Mouse (Mus musculus) neural tube, embryonic 13.5 days (tissue): ENCODE data around the gene Pygm. TPM values are rescaled to one million over a fixed set of nuclear protein-coding genes. Genes with fewer than 3 reads are reported as not detected.

Source experiments
- ATAC-seq: fragments of 200-750 bp; cut with Nextera tagmentation; 2 replicates; pipeline ENCODE4 v1.8.0; 2017; ENCODE audit warnings: low read depth, mild to moderate bottlenecking, moderate TSS enrichment, moderate library complexity
- H3K27ac ChIP-seq: fragments of 300-500 bp; sonication (generic); replicated peaks from 2 replicates; pipeline ENCODE4 v1.5.1; 2015; ENCODE audit warnings: moderate library complexity, mild to moderate bottlenecking, inconsistent platforms
- H3K27me3 ChIP-seq: fragments of 300-500 bp; sonication (generic); 2 replicates; pipeline ENCODE4 v1.6.1; 2015; ENCODE audit warnings: mild to moderate bottlenecking, inconsistent platforms
- H3K36me3 ChIP-seq: fragments of 300-500 bp; sonication (generic); 2 replicates; pipeline ENCODE4 v1.6.1; 2015; ENCODE audit warnings: mild to moderate bottlenecking, inconsistent platforms
- H3K4me1 ChIP-seq: fragments of 300-500 bp; sonication (generic); replicated peaks from 2 replicates; pipeline ENCODE4 v1.6.1; 2015; ENCODE audit warnings: inconsistent platforms
- H3K4me2 ChIP-seq: fragments of 300-500 bp; sonication (generic); 2 replicates; pipeline ENCODE4 v1.6.1; 2015; ENCODE audit warnings: inconsistent platforms, mild to moderate bottlenecking, moderate library complexity
- H3K4me3 ChIP-seq: fragments of 300-500 bp; sonication (generic); 2 replicates; pipeline ENCODE4 v1.5.1; 2015; ENCODE audit warnings: mild to moderate bottlenecking, inconsistent platforms
- H3K9ac ChIP-seq: fragments of 300-500 bp; sonication (generic); 2 replicates; pipeline ENCODE4 v1.6.1; 2015; ENCODE audit warnings: moderate library complexity, mild to moderate bottlenecking, inconsistent platforms
- H3K9me3 ChIP-seq: fragments of 300-500 bp; sonication (generic); 2 replicates; pipeline ENCODE4 v1.6.1; 2016; ENCODE audit warnings: inconsistent platforms
- WGBS: fragments of 180-500 bp; shearing (Covaris S2); methylation state at CpG from one replicate; pipeline ENCODE4 v1.1.7; 2015; 5-methylcytosine and 5-hydroxymethylcytosine counted together
- polyA plus RNA-seq: library from polyadenylated mRNA; unstranded; fragments of >200 nt; fragmentation: Nextera tagmentation; extraction: Ambion mirVana; gene quantifications from 2 replicates; pipeline ENCODE4 v1.2.1, GENCODE M21; 2015

Gene Pygm
- polyA plus RNA-seq, 1 experiment from 2014 or later = 6.3 TPM

DNA sequence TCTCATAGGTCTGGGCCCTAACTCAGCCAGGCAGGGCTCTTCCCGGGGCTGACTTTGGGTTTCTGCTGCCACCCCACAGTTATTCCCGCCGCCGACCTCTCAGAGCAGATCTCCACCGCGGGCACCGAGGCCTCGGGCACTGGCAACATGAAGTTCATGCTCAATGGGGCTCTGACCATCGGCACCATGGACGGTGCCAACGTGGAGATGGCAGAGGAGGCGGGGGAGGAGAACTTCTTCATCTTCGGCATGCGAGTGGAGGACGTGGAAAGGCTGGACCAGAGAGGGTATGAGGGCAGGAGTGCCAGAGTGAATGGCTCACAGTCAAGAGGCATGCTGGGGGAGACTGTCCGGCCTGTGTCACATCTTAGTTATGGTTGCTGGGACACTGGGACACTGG, 9.4 kb downstream of the Pygm start:
- no peaks in the 10 kb centered on the region for H3K9me3 ChIP-seq
- no peaks in the 10 kb centered on the region for H3K36me3 ChIP-seq
- H3K27ac ChIP-seq = no peak overlapping the region
- no peaks in the 10 kb centered on the region for H3K27me3 ChIP-seq
- H3K4me1 ChIP-seq = peaks cover 14% of the 10 kb centered on the region
- 92% methylated on average over 16 of the region's 16 CpGs for WGBS
- H3K4me3 ChIP-seq = no peak overlapping the region
- H3K4me2 ChIP-seq = no peak overlapping the region
- no peak overlapping the region for H3K9ac ChIP-seq
- no peak for ATAC-seq

DNA sequence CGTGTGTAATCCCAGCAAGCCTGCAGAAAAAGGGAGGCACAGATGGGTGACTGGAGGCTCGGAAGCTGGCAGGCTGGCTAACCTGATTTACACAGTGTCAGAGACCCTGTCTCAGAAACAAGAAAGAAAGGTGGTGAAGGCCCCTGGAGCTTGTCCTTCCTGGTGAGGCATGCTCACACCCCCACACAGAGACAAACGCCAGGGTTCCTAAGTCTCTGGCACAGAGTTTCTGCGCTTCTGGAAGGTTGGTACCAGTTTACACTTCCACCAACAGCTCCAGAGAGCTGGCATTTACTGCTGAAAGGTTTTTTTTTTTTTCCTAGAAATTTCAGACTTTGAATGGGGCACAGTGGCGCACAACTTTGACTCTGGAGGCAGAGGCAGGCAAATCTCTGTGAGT, 12.0 kb downstream of the Pygm start:
- Histone ChIP-seq H3K27me3 (peaks cover 12% of the 10 kb centered on the region), H3K36me3 (no peaks in the 10 kb centered on the region), H3K4me3 (no peak overlapping the region), H3K9me3 (no peaks in the 10 kb centered on the region), H3K4me2 (no peak overlapping the region), H3K9ac (no peak overlapping the region), H3K4me1 (peaks cover 32% of the 10 kb centered on the region), H3K27ac (no peak overlapping the region)
- no peak for ATAC-seq
- 82% methylated on average over 5 of the region's 5 CpGs for WGBS

DNA sequence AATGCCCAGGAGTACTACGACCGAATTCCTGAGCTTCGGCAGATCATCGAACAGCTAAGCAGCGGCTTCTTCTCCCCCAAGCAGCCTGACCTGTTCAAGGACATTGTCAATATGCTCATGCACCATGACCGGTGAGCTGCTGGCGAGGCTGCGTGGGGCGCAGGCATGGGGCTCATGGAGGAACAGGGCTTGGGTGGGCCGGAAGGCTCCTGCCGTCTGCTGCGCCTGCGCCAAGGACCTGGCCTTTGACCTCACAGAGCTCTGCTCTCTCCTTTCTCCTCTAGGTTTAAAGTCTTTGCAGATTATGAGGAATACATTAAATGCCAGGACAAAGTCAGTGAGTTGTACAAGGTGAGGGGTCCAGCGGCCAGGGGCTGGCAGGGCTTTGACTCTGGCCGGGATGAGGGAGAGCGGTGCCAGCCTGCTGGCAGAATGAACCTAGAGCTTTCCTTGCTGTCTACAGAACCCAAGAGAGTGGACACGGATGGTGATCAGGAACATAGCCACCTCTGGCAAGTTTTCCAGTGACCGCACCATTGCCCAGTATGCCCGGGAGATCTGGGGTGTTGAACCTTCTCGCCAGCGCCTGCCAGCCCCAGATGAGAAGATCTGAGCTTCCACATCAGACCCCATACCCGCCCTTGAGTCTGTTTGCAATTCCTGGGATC, 13.5 kb downstream of the Pygm start:
- H3K4me1 ChIP-seq = peaks cover 43% of the 10 kb centered on the region
- H3K36me3 ChIP-seq = no peaks in the 10 kb centered on the region
- peak overlapping the region; percentile 98; the same call in 1 of the 2 replicates for H3K4me2 ChIP-seq
- no peak overlapping the region for H3K9ac ChIP-seq
- H3K27ac ChIP-seq = no peak overlapping the region
- ATAC-seq = no peak
- peak overlapping the region; percentile 63; the same call in 1 of the 2 replicates for H3K4me3 ChIP-seq
- peaks cover 27% of the 10 kb centered on the region for H3K27me3 ChIP-seq
- H3K9me3 ChIP-seq = no peaks in the 10 kb centered on the region
- WGBS = 86% methylated on average over 22 of the region's 22 CpGs

DNA sequence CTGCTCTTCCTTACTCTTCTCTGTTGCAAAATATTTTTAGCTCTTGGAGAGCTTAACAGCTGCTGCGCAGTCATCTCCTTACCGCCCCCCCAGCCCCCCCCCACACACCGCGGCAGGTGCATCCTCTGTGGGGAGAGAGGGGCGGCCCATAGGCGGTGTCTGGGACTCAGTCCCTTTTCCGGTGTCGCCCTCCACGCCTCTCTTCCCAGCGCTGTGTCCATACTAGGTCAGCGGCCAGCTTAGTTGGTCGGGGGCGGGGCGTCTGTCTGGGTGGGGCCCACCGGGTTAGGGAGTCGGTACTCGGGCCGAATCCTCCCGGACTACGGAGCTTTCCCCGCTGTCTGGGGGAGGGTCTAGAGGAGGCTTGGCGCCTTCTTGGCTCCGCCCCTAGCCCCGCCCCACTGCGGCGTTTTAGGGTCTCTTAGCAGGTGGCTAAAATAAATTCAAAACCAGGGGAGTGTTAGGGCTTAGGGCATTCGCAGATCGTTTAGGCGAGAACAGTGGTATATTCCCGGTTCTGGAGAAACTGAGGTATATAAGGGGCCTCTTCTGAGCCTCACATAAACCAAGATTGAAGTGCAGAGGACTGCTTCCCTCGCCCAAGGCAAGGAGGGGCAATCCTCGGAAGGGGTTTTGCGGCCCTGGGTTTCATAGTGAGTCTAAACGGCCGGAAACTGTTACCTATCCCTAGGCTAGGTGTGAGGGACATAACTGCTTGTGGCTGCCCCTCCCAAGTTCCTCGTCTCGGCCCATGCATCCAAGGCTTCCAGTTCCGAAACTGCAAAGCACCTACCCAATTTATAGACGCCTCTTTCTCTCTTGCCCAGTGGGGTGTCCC, 14.5 kb downstream of the Pygm start:
- ATAC-seq = peak; percentile 60
- Histone ChIP-seq H3K9me3 (no peaks in the 10 kb centered on the region), H3K4me1 (peaks cover 49% of the 10 kb centered on the region), H3K4me3 (peak overlapping the region; percentile 63), H3K27ac (peak overlapping the region; percentile 81), H3K36me3 (no peaks in the 10 kb centered on the region), H3K4me2 (peak overlapping the region; percentile 98), H3K27me3 (peaks cover 34% of the 10 kb centered on the region), H3K9ac (peak overlapping the region; percentile 83)
- under 1% methylated on average over 39 of the region's 39 CpGs for WGBS

DNA sequence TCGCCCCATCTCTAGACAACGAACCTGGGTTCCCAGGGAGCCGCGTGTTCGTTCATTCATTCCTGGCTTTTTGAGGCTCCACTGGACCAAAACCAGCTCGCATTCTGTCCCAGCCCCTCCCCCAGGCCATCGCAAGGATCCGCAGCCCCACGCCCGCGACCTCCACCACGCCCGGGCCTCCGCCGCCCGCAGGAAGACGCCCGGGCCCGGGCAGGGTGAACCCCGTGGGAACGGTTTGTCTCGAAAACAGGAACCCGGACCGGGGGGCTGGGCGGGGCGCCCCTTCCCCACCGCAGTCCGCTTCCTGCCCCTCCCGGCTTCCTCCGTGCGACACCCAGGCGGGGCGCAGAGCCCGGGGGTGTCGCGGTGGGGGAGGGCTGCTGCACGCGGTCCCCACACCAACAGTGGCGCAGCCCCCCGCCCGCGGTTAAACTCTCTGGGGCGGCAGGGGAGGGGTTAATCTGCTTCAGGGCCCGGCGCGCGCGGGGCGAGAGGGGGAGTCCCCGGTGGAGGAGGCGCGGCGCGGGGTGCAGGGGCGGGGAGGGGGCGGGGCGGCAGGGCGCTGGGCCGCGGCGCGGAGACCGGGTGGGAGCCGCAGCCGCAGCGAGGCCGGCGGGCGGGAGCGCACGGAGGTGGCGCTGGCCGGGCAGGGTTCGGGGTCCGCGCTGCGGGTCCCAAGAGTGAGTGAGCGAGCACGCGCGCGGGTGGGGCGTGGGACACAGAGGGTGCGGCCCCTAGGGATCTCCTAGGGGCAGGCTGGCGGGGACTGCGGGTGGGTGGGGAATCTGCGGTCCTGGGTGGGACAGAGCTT, 15.3 kb downstream of the Pygm start, which contains the start of gene Rasgrp2:
Gene Rasgrp2 (plus strand): TSS at position 56 of the 811 bp plus-strand sequence.
- H3K4me1 ChIP-seq = peaks cover 49% of the 10 kb centered on the region
- H3K36me3 ChIP-seq = no peaks in the 10 kb centered on the region
- H3K4me2 ChIP-seq = peak within 1 kb of the TSS; percentile 98
- H3K27me3 ChIP-seq = peaks cover 34% of the 10 kb centered on the region
- H3K9me3 ChIP-seq = no peaks in the 10 kb centered on the region
- WGBS = under 1% methylated on average over 66 of the region's 87 CpGs
- H3K27ac ChIP-seq = peak within 1 kb of the TSS; percentile 81
- peak within 1 kb of the TSS; percentile 63 for H3K4me3 ChIP-seq
- peak within 1 kb of the TSS; percentile 83 for H3K9ac ChIP-seq
- peak; percentile 51 for ATAC-seq

DNA sequence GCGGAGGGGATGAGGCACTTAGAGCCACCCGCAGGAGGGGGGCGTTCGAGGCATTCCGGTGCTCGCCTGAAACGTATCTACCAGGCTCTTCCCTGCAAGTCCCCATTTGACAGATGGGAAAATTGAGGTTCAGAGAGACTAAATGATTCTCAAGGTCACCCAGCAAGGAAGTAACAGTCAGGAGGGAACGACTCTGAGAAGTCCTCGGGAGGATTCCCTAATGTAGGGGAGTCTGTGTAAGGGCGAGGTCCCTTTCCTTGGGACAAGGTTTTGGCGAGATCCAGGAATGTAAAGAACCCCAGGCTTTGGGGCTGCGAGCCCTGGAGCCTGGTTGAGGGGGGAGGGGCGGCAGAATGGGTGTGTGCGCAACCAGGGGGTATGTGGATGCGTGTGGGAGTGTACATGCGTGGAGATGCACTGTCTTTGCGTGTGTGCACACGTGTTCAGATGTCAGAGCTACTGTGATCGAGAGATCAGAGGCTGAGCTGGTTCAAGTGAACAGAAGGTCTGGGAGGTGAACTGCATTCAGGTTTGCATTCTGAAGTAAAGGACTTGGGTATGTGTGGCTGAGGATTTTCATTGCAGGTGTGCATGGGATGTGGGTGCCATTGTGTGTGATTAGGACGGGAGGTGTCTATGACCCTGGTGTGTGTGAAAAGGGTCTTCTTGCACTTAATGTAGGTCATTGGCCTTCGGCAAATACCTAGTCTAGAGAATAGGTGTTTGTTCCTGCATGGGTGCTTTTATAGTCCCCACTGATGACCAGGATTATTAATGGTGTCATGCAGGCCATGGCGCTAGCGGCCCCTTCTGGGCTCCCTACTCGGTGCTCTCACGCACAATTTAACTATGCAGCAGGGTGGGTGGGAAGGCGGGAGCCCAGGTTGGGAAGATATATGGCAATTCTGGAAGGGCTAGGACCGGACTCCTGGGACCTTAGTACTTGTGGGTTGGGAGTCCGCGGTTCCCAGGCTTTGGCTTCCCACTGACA, 16.2 kb downstream of the Pygm start:
- H3K4me1 ChIP-seq = peaks cover 49% of the 10 kb centered on the region
- H3K27me3 ChIP-seq = peaks cover 34% of the 10 kb centered on the region
- no peaks in the 10 kb centered on the region for H3K9me3 ChIP-seq
- peak overlapping the region; percentile 83 for H3K9ac ChIP-seq
- peak overlapping the region; percentile 98 for H3K4me2 ChIP-seq
- peak overlapping the region; percentile 81 for H3K27ac ChIP-seq
- 2% methylated on average over 29 of the region's 29 CpGs for WGBS
- no peak for ATAC-seq
- peak overlapping the region; percentile 63 for H3K4me3 ChIP-seq
- no peaks in the 10 kb centered on the region for H3K36me3 ChIP-seq

DNA sequence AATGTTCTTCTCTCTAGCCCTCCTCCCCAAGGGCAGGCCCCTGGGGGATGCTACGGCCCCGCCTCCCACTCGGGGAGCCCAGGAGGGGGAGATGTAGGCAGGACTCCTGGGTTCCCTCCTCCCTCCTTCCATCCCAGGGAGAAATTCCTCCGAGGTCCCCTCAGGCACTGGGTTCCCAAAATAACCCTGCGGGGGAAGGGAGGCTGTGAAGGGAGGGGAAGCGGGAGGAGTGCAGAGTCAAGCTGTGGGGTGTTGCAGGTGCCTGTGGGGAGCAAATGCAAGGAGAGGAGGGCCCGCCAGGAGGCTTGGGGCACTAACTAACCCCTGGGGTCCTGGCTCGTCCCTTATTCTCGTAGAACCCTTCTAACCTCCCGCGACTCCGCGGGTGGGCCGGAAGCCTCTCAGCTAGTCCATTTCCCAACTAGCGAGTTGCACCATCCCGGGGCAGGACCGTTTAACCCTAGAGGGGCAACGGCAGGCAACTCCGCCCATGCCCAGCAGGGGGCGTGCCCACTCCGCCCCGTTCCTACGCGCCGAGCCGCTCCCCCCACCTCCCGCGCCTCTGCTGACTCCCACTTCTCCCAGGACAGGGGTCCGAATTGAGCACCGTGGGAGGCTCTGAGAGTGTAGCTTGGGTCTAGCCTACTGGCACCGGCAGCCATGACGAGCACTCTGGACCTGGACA, 17.1 kb downstream of the Pygm start:
- H3K27ac ChIP-seq = no peak overlapping the region
- peak overlapping the region; percentile 98 for H3K4me2 ChIP-seq
- H3K27me3 ChIP-seq = peaks cover 34% of the 10 kb centered on the region
- H3K4me1 ChIP-seq = peaks cover 49% of the 10 kb centered on the region
- H3K9me3 ChIP-seq = no peaks in the 10 kb centered on the region
- WGBS = under 1% methylated on average over 32 of the region's 32 CpGs
- H3K36me3 ChIP-seq = no peaks in the 10 kb centered on the region
- no peak for ATAC-seq
- H3K4me3 ChIP-seq = peak overlapping the region; percentile 63
- peak overlapping the region; percentile 54 for H3K9ac ChIP-seq

DNA sequence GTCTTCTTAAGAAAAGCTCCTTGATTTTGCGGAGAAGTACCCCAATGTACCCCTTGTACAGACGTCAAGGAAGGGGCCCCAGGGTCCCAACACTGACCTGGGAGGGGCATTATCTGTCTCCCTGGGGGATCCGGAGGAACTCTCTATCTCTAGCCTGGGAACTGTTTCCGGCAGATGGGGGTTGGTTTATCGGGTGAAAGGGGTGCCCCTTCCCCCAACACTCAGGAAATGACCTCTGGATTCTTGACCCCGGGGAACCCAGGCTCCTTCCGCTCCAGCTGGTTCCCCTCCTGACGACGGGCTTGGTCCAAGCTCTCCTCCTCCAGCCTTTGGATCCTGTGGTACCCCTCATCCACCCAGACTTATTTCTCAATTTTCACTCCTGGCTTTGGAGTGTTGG, 17.8 kb downstream of the Pygm start:
- Histone ChIP-seq H3K27me3 (peaks cover 34% of the 10 kb centered on the region), H3K9ac (peak overlapping the region; percentile 54; the same call in 1 of the 2 replicates), H3K4me2 (peak overlapping the region; percentile 98), H3K4me3 (peak overlapping the region; percentile 63), H3K9me3 (no peaks in the 10 kb centered on the region), H3K36me3 (no peaks in the 10 kb centered on the region), H3K27ac (no peak overlapping the region), H3K4me1 (peaks cover 49% of the 10 kb centered on the region)
- no peak for ATAC-seq
- WGBS = 16% methylated on average over 9 of the region's 9 CpGs

DNA sequence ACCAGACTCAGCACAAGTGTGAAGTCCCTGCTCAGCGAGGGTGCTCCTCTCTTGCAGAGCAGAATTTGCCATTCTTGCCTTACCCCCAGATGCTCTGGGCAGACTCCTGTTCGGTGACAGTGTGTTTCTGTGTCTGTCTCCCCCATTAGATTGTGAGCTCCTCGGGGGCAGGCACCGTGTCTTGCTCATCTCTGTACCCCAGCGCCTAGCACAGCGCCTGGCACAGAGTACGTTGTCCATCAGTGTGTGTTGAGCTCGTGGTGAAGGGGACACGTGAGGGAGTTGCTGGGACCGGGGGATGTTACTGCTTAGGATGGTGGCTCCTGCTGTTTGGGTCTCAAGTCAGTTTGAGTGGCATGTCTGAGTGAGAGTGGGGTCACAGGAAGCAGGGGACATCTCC, 19.7 kb downstream of the Pygm start:
- no peak overlapping the region for H3K4me3 ChIP-seq
- H3K27me3 ChIP-seq = peaks cover 34% of the 10 kb centered on the region
- H3K27ac ChIP-seq = no peak overlapping the region
- 88% methylated on average over 10 of the region's 10 CpGs for WGBS
- no peak for ATAC-seq
- no peaks in the 10 kb centered on the region for H3K9me3 ChIP-seq
- no peak overlapping the region for H3K9ac ChIP-seq
- H3K4me1 ChIP-seq = peaks cover 41% of the 10 kb centered on the region
- no peak overlapping the region for H3K4me2 ChIP-seq
- no peaks in the 10 kb centered on the region for H3K36me3 ChIP-seq

DNA sequence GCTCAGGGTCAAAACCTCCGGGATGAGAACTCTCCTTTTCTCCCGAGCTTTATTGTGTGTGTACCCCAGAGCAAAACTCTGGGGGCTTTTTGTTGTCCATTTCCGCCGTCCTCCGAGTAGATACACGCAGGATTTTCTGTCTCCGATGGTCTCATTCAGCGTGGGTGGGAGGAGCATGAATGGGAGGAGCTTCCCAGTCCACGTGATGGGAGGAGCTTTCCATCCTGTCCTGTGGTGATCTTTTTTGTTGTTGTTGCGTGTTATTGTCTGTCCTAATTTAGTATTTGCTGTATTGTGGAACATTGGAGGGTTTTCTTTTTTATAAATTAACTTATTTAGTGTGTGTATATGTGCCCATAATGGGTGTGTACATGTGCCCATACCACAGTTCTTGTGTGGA, 21.2 kb downstream of the Pygm start:
- Histone ChIP-seq H3K4me3 (no peak overlapping the region), H3K27ac (no peak overlapping the region), H3K36me3 (no peaks in the 10 kb centered on the region), H3K4me2 (no peak overlapping the region), H3K9ac (no peak overlapping the region), H3K9me3 (no peaks in the 10 kb centered on the region), H3K4me1 (peaks cover 26% of the 10 kb centered on the region), H3K27me3 (peaks cover 30% of the 10 kb centered on the region)
- no peak for ATAC-seq
- 65% methylated on average over 10 of the region's 10 CpGs for WGBS
